14 mouse cellular contexts compared by ENCODE assay signal in the genomic region with DNA sequence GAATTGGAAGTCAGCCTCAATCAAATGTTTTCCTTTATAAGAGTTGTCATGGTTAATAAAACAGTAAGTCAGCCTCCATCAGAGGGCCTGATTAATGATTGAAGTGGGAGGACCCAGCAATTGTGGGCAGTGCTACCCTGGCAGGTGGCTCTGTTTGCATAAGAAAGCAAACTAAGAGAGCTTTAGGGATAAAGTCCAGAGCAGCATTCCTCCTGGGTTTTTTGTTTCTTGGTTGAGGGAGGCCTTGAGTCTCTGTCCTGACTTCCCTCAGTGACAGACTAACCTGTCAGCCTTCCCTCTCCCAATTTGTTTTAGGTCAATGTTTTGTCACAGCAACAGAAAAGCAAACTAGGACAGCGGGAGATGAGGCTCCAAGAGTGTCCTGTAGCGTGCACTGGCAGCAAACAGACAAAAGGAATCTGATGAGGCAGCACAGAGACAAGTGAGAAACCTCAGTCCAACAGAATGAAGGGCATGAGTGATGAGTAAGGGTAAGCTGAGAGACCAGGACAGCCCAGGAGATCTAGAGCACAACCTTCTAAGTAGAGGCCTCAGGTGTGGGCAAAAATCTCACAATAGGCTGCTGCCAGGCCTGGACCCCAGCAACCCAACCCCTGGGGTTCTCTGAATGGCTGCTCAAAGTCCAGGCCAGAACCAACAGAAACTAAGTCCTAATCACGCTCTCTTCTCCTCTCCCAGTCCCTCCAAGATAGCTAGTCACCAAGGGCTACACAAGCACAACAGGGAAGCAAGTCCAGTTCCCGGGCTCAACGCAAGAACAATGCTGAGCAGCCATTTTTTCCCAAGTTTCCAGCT. TPM values are rescaled to one million over a fixed set of nuclear protein-coding genes. Genes with fewer than 3 reads are reported as not detected.
DNase-seq lines count a peak whose midpoint lies in the region; ATAC-seq lines count a peak whose summit lies in the region.
"Had no signal": no experiment of that assay in that cellular context is flagged by ENCODE, and none has a peak within 500 bp of the region (broad histone marks: within the 10 kb centered on the region; RNA-seq: fewer than 3 reads in every experiment).

No protein-coding gene starts in this region.

- no peak overlapping the region for H3K9ac ChIP-seq in intestine, embryonic 15.5 days
- H3K9ac ChIP-seq in stomach, embryonic 15.5 days = no peak overlapping the region
- H3K9ac ChIP-seq in hindbrain, embryonic 16.5 days (ENCODE audit: low read depth, low read length) = no peak overlapping the region

- no peaks in the 10 kb centered on the region for H3K9me3 ChIP-seq in intestine, embryonic 15.5 days
- no peaks in the 10 kb centered on the region for H3K9me3 ChIP-seq in stomach, embryonic 15.5 days
- no peaks in the 10 kb centered on the region for H3K9me3 ChIP-seq in hindbrain, embryonic 16.5 days (ENCODE audit: control insufficient read depth, low read length)
- H3K9me3 ChIP-seq: G1E had no signal

- H3K27ac ChIP-seq in intestine, embryonic 15.5 days = peak overlapping the region; percentile 69
- H3K27ac ChIP-seq in stomach, embryonic 15.5 days = peak overlapping the region; percentile 78
- H3K27ac ChIP-seq in hindbrain, embryonic 16.5 days (ENCODE audit: low read depth, low read length) = no peak overlapping the region

- H3K4me3 ChIP-seq in intestine, embryonic 15.5 days (replicated peaks) = no peak overlapping the region
- no peak overlapping the region for H3K4me3 ChIP-seq in stomach, embryonic 15.5 days (replicated peaks)
- H3K4me3 ChIP-seq in hindbrain, embryonic 16.5 days (ENCODE audit: low read length) = no peak overlapping the region

- no peaks in the 10 kb centered on the region for H3K27me3 ChIP-seq in intestine, embryonic 15.5 days (replicated peaks)
- H3K27me3 ChIP-seq in stomach, embryonic 15.5 days (replicated peaks) = no peaks in the 10 kb centered on the region
- no peaks in the 10 kb centered on the region for H3K27me3 ChIP-seq in hindbrain, embryonic 16.5 days (replicated peaks; ENCODE audit: control insufficient read depth, insufficient read depth, low read length)

- peaks cover 3% of the 10 kb centered on the region for H3K4me1 ChIP-seq in intestine, embryonic 15.5 days (replicated peaks)
- no peaks in the 10 kb centered on the region for H3K4me1 ChIP-seq in stomach, embryonic 15.5 days
- H3K4me1 ChIP-seq in hindbrain, embryonic 16.5 days (ENCODE audit: control insufficient read depth, insufficient read depth, low read depth, low read length) = no peaks in the 10 kb centered on the region

- H3K4me2 ChIP-seq in intestine, embryonic 15.5 days (replicated peaks) = no peak overlapping the region
- 0 out of 2 replicates have a peak overlapping the region, but pooled peaks have one; percentile 21 for H3K4me2 ChIP-seq in stomach, embryonic 15.5 days
- H3K4me2 ChIP-seq in hindbrain, embryonic 16.5 days (ENCODE audit: low read length) = no peak overlapping the region

- intact Hi-C loops in heart, postnatal 14 days (cut with DNase I) = no loop called here

- peak; percentile 94 for ATAC-seq in intestine, embryonic 15.5 days
- ATAC-seq in stomach, embryonic 15.5 days (ENCODE audit: insufficient read depth, low FRiP score, low read depth) = peak; percentile 87
- no peak for ATAC-seq in hindbrain, embryonic 16.5 days
- ATAC-seq: midbrain, embryonic 16.5 days had no signal

- WGBS in intestine, embryonic 15.5 days = 69% methylated on average over 5 of the region's 5 CpGs
- 80% methylated on average over 5 of the region's 5 CpGs for WGBS in stomach, embryonic 15.5 days
- 61% methylated on average over 5 of the region's 5 CpGs for WGBS in hindbrain, embryonic 16.5 days

- H3K36me3 ChIP-seq in intestine, embryonic 15.5 days = no peaks in the 10 kb centered on the region
- H3K36me3 ChIP-seq in stomach, embryonic 15.5 days = no peaks in the 10 kb centered on the region
- H3K36me3 ChIP-seq in hindbrain, embryonic 16.5 days (ENCODE audit: control insufficient read depth, insufficient read depth, low read length) = no peaks in the 10 kb centered on the region

- DNase-seq in heart, adult 11 months = peak; percentile 86
- DNase-seq in heart, postnatal 14 days = no peak
- DNase-seq in kidney, postnatal 25 days = peak; percentile 58 to 71
- DNase-seq in embryo, embryonic 9.5 days (ENCODE audit: extremely low spot score) = no peak
- DNase-seq in cerebellum, adult 8-10 months = no peak
- DNase-seq: adrenal gland, adult 2 months; heart, postnatal 36 days; left cerebral cortex, postnatal 4 days; right cerebral cortex, postnatal 14 days had no signal

RNA-seq across cellular contexts. Expression of gene Pdlim5, which starts 46.5 kb away (rescaled TPM):
- total RNA-seq in heart, postnatal 14 days (2021) = 100 to 1,000 TPM; 678 to 728 TPM
- polyA plus RNA-seq in intestine, embryonic 15.5 days (2015; fragmentation: Nextera tagmentation; extraction: Ambion mirVana) = 28.8 and 29.0 TPM in 2 replicates
- polyA plus RNA-seq in stomach, embryonic 15.5 days (2015; fragmentation: Nextera tagmentation; extraction: Ambion mirVana) = 33.4 and 35.9 TPM in 2 replicates
- polyA plus RNA-seq in hindbrain, embryonic 16.5 days (2015; fragmentation: Nextera tagmentation; extraction: Ambion mirVana) = 19.2 and 20.2 TPM in 2 replicates

Comparison
In these comparisons a context has a peak if more than half of its experiments do, and no peak if none do; other contexts are left out.
1. DNase-seq: peak in heart, adult 11 months (single experiment) and kidney, postnatal 25 days (2 of 2); none in heart, postnatal 14 days (0 of 2), embryo, embryonic 9.5 days (single experiment) and cerebellum, adult 8-10 months (single experiment).